Mouse (Mus musculus) retina, postnatal 1 day (tissue): Measurements from ENCODE around the gene Treml1.

Experiments used
- DNase-seq: peaks from one replicate; pipeline ENCODE4 v3.0.0-alpha.2; 2012

Treml1 gene

DNA sequence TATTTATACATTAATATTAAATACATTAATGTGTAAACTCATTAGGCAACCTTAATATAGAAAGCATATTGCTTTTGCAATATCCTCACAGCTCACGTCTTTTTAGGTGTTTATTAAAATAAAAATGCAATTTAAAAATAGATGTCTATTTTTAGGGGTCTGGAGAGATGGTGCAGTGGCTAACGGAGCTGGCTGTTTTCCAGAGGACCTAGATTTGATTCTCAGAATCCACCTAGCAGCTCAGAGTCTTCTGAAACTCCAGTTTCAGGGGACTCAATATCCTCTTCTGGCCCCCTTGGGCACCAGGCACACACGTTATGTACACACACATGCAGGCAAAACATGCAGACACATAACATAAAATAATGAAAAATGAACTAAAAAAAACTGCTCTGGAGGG is 2.6 kb downstream of the Treml1 start:
- no peak for DNase-seq

DNA sequence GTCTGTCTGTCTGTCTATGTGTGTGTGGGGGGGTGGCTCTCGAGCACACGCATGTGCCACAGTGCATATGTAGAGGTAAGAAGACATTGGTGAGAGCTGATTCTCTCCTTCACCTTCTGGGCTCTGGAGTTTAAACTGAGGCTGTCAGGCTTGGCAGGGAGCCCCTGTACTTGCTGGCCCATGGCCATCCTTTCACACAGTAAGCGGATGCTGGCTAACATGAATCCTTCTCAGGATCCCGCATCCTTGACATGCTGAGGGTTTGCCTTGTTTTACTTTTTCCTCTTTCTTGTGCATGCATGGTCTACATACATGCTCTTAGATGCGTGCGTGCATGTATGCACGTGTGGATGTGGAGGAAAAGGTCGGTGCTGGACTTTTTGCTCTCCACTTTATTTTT is 3.2 kb downstream of the Treml1 start:
- no peak for DNase-seq

DNA sequence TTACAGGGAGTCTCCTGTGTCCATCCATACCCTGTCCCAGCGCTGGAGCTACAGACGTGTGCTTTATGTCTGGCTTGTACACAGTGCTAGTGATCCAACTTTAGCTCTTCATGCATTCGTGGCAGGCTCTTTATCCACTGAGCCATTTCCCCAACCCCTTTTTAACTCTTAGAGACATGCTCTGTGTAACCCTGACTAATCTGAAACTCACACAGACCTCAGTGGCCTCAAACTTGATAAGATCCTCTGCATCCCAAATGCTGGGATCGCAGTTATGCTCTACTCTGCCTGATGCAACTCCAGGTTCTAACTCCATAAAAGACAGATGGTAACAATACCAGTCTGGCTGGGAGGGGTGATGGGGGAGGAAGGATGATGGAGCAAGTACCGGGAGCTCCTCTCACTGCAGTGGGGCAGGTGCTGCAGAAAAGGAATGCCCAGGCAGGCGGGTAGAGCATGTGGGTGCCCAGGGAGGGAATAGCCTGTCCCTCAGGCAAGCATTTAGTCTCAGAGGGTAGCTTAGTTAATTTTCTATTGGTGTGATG is 3.8 kb downstream of the Treml1 start:
- DNase-seq = no peak

DNA sequence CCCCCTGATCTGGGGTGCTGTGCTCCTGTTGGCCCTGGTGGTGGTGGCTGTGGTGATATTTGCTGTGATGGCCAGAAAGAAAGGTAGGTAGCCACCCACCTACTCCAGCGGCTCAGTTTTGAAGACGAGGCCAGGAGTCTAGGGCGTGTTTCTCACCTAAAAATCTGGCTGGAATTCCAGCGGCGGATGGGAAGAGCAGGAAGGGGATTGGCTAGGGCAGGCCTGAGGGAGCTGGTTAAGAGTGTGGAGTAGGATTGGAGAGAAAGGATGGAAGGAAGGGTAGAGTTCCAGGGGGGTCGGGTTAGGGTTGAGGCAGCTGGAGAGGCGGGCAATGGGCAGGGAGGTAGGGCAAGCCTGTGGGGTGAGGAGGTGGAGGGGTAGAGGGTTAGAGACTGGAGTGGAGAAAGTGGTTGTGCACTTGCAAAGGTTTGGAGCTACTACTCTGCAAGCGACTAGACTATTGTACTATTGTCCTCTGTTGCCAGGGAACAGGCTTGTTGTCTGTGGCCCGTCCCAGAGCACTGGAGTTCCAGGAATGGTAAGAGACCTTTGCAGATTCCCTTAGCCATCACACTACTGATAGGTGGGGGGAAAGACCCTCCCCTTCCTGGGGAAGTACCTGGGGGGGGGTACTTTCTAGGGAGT is 5.9 kb downstream of the Treml1 start:
- DNase-seq = peak; percentile 1

DNA sequence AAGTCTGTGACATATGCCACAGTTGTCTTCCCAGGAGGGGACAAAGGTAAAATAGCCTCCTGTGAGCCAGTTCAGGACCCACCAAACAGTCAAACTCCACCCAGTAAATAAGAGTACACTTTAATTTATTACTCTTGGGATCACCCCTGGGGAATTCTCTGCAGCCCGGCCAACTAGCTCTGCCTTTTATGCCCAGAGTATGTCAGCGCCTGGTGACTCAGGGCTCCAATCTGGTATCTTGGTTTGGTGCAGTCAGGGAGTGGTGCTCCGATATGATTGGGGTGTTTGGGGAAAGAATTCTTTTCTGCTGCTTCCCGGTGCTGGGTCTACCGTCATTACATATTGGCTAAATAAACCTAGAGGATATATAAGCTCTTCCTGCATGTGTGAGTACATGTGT is 7.1 kb downstream of the Treml1 start:
- DNase-seq = no peak

DNA sequence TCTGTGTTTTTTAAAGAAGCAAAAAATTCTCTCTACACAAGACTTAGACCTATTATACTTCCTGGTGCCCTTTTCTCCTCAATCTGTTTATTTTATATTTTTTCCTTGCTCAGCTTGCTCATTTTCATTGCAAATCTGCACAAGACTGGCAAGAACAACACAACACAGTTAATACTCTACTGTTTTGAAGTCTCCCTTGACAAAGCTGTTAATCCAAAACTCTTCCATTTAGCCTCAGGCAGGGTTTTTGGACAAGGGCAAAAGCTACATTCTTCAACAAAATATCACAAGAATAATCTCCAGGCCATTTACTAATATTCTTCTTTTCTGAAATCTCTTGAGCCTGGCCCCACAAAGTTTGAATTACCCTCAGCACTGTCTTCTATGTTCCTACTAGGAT is 11.9 kb downstream of the Treml1 start:
- DNase-seq = no peak

DNA sequence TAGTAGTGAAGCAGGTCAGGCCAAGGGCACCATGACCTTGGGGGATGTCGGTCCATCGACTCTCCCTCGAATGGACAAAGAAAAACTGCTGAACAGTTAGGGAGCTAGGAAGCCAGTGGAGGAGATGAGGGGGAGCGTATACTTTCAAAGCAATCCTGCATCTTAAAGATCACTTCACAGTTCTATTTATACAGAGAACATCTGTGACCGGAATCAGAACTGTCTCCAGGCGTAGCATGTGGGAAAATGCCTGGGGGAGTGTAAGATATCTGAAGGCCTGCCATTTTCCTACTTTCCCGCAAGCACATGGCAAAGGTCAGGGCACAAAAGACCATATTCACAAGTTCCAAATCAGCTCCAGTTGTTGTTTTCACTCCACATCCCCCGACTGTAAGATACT is 13.3 kb downstream of the Treml1 start:
- DNase-seq = no peak

DNA sequence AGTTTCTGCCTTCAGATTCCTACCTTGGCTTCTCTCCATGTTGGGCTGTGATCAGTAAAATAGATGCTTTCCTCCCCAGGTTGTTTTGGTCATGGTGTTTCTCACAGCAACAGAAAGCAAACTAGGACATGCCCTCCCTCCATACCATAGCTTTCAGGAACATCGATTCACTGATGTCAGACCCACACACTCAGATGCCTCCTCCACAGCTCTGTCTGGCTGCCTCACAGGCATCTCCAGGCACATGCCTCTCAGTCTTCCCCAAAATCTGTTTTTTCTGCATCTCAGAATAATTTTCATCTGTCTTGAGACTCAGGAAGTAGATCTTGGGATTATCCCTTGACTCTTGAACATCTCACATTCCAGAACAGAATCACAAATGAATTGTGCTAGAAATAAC is 16.4 kb downstream of the Treml1 start:
- no peak for DNase-seq

DNA sequence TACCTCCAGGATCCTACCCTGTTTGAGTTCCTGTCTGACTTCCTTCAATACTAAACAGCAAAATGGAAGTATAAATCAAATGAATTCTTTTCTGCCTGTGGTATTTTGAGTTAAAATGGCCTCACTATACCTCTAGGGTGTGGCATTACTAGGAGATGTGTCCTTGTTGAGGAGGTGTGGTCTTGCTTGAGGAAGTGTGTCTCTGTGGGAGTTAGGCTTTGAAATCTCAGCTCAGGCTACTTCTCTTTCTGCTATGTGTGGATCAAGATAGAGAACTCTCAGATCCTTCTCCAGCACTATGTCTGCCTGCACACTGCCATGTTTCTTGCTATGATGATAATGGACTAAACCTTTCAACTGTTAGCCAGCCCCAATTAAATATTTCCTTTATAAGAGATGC is 19.3 kb downstream of the Treml1 start:
- DNase-seq = no peak

DNA sequence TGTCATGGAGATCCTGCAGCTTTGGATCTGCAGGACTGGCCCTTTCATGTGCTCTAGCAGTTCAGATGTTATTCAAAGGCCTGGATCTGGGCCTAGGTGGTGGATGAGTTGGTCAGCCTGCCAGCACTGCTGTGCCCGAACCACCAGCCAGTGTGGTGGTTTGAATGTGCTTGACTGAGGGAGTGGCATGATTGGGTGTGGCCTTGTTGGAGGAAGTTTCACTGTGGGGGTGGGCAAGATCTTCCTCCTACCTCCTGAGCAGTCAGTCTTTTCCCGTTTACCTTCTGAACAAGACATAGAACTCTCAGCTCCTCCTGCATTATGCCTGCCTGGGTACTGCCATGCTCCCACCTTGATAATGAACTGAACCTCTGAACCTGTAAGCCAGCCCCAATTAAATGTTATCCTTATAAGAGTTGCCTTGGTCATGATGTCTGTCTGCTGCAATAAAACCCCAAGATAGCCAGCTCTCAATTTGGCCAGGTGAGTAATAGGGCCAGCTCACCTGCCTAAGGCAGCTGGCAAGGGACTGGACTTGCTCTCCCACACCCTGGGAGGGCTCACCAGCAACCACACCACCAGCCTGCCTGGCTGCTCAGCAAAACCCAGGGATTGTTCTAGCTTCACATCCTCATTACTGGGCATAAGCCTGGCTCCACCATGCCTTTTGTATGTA is 26.2 kb downstream of the Treml1 start:
- DNase-seq = no peak

DNA sequence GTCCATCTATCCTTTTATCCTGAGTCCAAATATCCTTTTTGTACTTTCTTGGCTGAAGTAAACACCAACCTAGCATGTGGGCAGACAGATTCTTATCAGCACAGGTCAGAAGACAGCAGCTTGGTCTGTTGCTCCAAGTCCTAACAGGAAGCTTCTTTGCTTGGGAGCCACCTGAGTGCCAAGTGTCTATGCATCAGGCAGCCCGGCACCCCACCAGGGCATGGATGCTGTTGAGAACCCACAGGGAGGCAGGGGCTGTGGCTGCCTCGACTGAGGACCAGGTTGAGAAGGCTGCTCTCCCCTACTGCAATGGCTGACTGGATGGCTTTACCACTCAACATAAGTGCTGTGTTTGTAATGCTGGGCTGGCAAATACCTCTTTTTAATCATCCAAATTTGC is 28.9 kb downstream of the Treml1 start:
- DNase-seq = no peak

DNA sequence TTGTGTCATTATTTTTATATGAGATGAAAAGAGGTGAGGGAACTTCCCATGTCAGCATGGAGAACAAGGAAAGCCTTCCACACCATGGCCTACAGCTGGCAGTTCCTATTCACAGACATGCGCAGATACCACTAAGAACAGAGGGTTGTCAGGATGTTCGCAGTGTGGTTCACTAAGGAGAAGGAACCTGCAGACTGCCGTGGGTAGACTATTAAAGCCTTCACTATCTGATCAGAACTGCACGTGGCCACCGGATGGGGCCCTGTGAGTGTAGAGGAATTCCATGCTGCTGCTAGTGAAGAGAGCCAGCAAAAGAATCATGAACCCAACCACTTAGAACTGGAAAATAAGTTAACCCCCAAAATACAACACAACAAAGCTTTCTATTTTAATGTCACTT is 29.7 kb downstream of the Treml1 start:
- DNase-seq = no peak

DNA sequence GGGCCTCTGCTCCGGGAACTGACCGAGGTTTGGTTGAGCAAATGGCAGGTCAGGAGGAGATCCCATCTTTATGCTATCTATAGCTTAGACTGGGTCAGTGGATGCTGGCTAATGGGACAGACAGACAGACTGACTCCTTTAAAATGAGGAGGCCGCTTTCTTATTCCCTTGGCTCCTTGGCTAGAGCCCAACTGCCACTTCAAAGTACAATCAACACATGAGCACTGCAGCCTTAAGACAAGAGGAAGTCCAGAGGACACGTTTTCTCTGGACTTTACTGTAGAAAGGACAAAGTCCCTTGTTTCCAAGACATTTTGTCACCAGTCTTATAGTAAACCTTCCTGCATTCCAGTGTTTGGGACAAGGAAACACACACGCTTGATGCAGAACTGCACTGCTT is 31.7 kb downstream of the Treml1 start:
- DNase-seq = no peak

DNA sequence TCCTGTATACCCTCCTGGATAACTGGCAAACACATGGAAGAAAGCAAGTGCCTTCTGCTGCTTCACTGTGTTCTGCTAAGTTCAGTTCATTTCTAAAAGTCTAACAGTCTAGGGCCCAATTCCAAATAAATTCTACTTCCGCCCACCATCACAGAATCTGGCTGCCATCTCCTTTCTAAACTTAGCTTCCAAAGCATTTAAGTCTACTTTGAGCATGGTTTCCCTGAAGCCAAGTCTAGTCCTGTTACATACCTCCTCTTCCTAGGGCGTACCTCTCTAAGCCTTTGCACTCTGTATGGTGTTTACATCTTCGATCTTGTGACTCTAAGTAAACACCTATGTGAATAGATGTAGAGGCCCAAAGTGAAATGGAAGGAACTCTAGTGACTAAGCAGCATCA is 32.9 kb downstream of the Treml1 start:
- DNase-seq = no peak

DNA sequence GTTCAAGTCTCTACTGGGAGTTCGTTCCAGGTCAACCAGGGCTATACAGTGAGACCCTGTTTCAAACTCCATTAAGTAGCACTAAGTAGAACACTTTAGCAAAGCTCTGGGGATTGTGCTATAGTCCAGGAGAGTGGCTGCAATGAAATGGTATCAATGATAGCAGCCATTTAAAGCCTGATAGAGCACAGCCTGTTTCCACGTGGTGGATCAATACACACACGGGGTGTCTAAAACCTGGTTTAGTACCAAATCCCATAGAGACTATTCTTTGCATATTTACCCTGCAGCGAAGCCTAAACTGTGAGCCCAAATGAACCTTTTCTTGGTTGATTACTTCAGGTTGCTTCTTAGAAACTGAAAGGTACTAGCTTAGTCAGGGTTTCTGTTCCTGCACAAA is 42.0 kb downstream of the Treml1 start:
- no peak for DNase-seq

DNA sequence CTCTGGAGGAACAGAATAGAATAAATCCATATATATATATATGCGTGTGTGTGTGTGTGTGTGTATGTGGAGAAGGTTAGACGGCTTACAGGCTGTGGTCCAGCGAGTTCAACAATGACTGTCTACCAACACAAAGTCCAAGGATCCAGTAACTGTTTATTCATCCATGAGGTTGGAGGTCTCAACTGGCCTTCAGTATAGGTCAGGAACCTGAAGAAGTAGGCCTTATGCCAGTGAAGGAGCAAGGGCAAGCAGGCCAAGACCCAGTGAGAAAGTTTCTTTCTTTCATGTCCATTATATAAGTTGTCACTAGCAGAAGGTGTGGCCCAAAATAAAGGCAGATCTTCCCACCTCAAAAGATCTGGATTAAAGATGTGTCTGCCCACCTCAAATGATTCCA is 43.0 kb downstream of the Treml1 start:
- no peak for DNase-seq

DNA sequence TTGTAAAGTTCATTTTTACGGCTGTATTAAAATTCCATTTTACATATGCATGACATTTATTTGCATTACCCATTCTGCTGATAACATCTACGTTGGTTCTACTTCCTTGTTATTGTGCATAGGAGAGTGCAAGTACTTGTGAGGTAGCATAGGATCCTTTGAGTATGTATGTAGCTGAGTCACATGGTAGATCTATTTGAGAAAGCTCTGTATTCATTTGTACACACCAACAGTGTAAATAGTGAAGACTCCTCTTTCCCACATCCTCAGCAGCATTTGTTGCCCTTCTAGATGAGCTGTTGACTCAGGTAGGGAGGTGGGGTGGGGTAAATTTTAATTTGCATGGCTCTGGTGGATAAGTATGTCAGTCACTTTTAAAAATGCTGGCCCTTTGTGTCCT is 44.1 kb downstream of the Treml1 start:
- DNase-seq = no peak

DNA sequence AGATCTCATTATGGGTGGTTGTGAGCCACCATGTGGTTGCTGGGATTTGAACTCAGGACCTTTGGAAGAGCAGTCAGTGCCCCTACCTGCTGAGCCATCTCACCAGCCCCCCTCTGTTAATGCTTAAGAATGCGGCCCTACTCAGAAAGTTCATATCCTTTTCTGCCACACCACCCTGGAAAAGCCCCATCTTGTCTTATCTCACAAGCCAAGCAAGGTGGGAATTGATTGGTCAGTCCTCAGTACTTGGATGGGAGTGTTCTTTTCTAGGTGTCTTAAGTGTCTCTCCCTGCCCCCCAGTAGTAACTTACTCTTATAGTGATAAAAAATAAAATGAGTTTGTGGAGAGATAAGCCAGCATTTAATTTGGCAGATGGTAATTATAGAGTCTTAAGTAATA is 45.0 kb downstream of the Treml1 start:
- DNase-seq = no peak

DNA sequence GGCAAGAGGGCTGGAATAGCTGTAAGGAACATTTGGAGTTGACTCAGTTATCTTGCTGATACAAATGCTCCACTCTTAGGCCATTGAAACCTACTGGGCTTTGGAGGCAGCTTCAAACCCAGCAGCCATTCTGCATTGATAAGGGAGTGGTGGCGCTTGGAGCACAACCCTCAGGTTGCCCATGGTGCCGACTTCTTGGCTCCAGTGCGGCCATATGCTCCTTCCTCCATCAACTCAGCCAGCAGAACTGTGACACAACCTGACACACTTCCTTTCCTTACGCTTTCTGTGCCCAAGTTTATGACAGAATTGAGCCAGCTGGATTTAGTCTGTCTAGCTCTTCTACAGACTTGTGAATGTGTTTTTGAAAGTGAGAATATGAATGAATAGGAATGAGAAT is 47.4 kb downstream of the Treml1 start:
- DNase-seq = no peak

DNA sequence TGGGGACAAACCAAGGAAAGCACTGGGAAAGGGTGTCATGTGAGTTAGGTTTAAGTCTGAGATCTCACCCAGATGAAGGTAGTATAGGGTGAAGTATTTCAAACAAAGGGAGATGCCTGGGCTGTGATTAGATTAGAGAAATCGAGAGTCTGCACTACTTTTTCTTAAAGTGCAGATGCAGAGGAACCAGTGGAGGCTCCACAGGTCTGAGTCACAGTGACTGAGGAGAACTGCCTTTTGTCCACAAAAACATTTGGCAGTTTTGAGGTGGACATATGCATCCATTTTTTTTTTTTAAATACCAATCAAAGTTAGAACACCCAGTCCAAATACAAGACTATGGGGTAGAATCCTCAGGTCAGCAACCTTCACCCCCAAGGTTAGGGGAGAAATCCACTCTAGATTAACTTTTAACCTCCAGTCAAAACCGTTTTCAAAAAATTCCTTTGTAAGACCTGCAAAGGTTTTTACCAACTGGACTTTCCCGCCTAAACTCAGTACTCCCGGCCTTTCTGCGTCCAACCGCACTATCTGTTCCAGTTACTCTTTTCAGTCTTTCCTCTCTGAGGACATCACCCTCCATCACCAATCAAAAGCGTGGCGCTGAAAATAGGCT is 48.3 kb downstream of the Treml1 start:
- DNase-seq = no peak

DNA sequence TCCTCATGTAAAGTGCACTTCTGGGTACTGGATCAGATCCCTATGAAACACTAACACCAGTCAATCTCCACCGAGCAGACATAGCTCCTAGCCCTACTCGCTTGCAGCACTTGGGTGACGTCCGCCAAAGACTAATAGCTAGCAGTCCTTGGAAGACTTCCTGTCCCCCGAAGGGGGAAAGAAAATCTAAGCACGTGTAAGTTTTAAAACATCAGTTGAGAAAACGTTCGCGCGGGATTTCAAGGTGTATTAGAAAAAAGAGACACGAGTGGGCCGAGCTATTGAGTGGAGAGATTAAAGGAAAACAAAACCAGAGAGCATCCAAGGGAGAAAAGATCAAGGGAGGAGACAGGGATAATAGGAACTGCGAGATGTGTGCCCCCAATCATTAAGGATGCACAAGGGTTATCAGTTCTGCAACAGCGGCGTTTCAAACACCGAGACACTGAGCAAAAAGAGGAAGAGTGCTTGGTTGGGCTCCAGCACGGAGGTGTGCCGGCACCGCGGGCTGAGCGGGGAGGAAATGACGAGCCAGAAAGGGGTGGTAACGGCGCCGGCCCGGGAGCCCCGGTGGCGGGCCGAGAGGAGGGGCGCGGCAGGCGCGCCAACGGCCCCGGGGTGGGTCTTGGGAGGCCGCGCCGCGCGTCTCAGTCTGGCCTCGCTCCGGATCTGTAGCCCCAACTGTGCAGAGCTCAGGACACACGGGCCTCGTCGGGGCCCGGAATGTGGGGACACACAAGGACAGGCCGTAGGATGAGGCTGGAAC is 49.0 kb downstream of the Treml1 start:
- DNase-seq = peak; percentile 84

DNA sequence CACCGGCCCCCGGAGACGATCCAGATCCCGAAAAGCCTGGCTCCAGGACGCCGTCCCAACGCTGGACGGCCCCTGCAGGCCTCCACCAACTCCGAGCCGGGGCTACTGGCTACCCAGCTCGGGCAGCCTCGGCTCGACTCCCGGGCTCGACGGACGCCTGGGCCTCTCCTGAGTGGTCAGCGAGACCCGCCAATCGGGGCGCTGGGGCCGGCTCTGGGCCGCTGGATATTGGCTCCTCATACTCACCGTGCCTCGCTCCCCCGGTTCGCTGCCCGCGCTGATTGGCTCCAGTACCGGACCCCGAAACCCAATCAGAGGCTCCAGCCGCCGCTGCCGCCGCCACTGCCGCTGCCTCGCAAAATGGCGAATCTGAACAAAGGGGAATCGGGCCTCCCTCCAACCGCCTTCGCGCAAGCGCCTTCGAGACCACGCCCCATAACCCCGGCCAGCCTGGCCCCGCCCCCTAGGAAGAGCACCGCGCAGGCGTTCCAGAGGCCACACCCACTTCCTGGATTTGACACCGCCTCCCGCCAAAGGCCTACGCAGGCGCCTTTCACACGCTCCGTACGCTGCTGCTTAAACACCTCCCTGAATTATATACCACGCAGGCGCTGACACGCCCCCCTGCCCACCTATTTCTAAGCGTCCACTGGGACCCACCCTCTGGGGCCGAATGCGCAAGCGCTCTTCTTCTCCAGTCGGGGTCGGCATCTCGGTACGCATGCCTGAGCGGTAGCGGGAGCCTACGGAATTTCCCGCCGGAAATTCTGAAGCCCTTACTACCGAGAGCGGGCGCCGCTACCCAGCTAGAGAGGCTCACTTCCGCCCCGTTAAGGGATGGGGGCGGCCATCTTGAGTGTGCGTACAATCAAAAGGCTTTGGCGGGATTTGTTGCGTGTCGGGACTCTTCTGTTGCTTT is 49.9 kb downstream of the Treml1 start, which contains the start of the genes Nfya and Oard1:
Gene Nfya (minus strand): TSS at position 527 of the 919 bp plus-strand sequence.
Gene Oard1 (plus strand): TSS at position 635 of the 919 bp plus-strand sequence.
- DNase-seq = peak; percentile 100
